Mouse (Mus musculus) spleen, adult 2 months (tissue): ENCODE results near the gene Cul3.

Source experiments
- CTCF ChIP-seq: fragments of 200-500 bp; IDR thresholded peaks from 2 replicates; pipeline ENCODE4 v1.5.1; 2011; ENCODE audit warnings: mild to moderate bottlenecking, inconsistent platforms; ENCODE audit not compliant: insufficient read depth, insufficient read length, insufficient replicate concordance; ENCODE audit errors: extremely low read depth
- POLR2A ChIP-seq: fragments of 200-500 bp; IDR thresholded peaks from 2 replicates; pipeline ENCODE4 v1.6.1; 2011; ENCODE audit warnings: low read depth, low read length, inconsistent platforms

DNA sequence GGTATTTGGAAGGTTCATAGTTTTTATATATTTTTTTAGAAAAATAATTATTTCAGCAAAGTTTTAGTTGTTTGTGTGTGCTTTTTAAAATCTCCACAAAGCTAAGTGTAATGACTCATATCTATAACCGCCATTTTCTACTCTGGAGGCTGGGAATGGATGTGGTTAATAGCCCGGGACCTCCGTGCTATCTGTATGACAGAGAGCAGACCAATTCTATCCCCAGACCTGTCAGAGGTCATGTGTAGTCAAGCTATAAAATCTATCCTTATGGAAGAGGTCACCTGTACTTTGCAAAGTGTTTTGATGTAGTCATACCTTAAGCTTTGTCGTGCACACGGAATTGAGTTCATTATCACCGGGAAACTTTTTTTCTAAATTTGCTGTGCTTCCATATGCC lies 98.7 kb downstream of the Cul3 start:
- no peak for TF ChIP-seq CTCF
- TF ChIP-seq POLR2A: no peak
